Mouse (Mus musculus) ES-Bruce4 (cell line): ENCODE results near the gene Ube3c.

Experiments used
- CTCF ChIP-seq: IDR thresholded peaks from one replicate; pipeline ENCODE4 v1.8.1; 2011; ENCODE audit warnings: low read depth, low read length
- POLR2A ChIP-seq: IDR thresholded peaks from one replicate; pipeline ENCODE4 v1.8.1; 2011; ENCODE audit warnings: low read length; ENCODE audit not compliant: insufficient read depth

DNA sequence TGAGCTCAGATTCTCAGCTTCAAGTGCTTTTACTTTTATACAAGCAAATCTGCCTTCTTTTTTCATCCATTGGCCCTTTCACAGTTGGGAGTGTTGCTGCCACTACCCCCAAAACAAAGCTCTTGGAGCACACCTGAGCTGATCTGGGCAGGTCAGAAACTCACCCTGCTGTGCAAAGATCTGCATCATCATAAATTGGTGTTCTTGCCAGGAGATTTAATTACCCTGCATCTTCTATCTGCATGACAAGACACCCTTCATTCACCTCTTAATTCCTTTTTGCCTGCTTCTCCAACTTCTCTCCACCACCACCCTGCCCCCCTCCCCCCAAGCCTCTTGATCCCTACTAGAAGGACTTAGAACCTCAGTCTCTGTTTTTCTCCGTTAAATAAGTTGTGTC, 152.1 kb downstream of the Ube3c start:
- no peak for TF ChIP-seq CTCF
- TF ChIP-seq POLR2A: no peak
